Mouse (Mus musculus): Measurements from ENCODE around the gene Ctxn2.
"Not testable (repeated sequence)": the region's sequence is repeated elsewhere in the genome, so short reads cannot be mapped to it uniquely, and the experiment has no call there.

Gene Ctxn2

GRCm38 (mm10) chr2:125135903-125136811, at the start of gene Ctxn2:
Ctxn2 (plus strand) TSS chr2:125136692.
- DNase-seq: peak; percentile 70 to 74

GRCm38 (mm10) chr2:125088757-125089156, 47.7 kb upstream of the Ctxn2 start:
- DNase-seq: no peak

GRCm38 (mm10) chr2:125092123-125092522, 44.4 kb upstream of the Ctxn2 start:
- DNase-seq: not testable (repeated sequence)

- not testable (repeated sequence) for DNase-seq
Measured at GRCm38 (mm10) chr2:125104491-125104890, 32.0 kb upstream of the Ctxn2 start.

- DNase-seq: not testable (repeated sequence)
Measured at GRCm38 (mm10) chr2:125106536-125106935, 30.0 kb upstream of the Ctxn2 start.

GRCm38 (mm10) chr2:125119381-125120110, 16.9 kb upstream of the Ctxn2 start:
- no peak for DNase-seq

GRCm38 (mm10) chr2:125122288-125122623, 14.2 kb upstream of the Ctxn2 start:
- DNase-seq: no peak

- peak; percentile 55 to 64 for DNase-seq
Measured at GRCm38 (mm10) chr2:125122624-125123476, 13.6 kb upstream of the Ctxn2 start.

- peak; percentile 89 to 91 for DNase-seq
Measured at GRCm38 (mm10) chr2:125123477-125123852, 13.0 kb upstream of the Ctxn2 start, which contains the start of gene Myef2. Myef2 (minus strand) TSS chr2:125123661.

- no peak for DNase-seq
Measured at GRCm38 (mm10) chr2:125125824-125126223, 10.7 kb upstream of the Ctxn2 start.

- DNase-seq: no peak
Measured at GRCm38 (mm10) chr2:125126792-125127191, 9.7 kb upstream of the Ctxn2 start.

GRCm38 (mm10) chr2:125134113-125134512, 2.4 kb upstream of the Ctxn2 start:
- no peak for DNase-seq

GRCm38 (mm10) chr2:125136846-125137245, 354 bp downstream of the Ctxn2 start:
- DNase-seq: no peak

GRCm38 (mm10) chr2:125142336-125142735, 5.8 kb downstream of the Ctxn2 start:
- DNase-seq: no peak

GRCm38 (mm10) chr2:125152388-125152787, 15.9 kb downstream of the Ctxn2 start, which contains the start of gene Slc12a1:
Slc12a1 (plus strand) TSS chr2:125152505.
- DNase-seq: no peak

- DNase-seq: no peak
Measured at GRCm38 (mm10) chr2:125154294-125154693, 17.8 kb downstream of the Ctxn2 start.

- no peak for DNase-seq
Measured at GRCm38 (mm10) chr2:125155504-125155903, 19.0 kb downstream of the Ctxn2 start.

GRCm38 (mm10) chr2:125162012-125162470, 25.5 kb downstream of the Ctxn2 start:
- no peak for DNase-seq

- no peak for DNase-seq
Measured at GRCm38 (mm10) chr2:125178225-125178798, 41.8 kb downstream of the Ctxn2 start.

- no peak for DNase-seq
Measured at GRCm38 (mm10) chr2:125187904-125188303, 51.4 kb downstream of the Ctxn2 start.

GRCm38 (mm10) chr2:125189197-125189596, 52.7 kb downstream of the Ctxn2 start:
- DNase-seq: peak; percentile 63

- DNase-seq: no peak
Measured at GRCm38 (mm10) chr2:125192905-125193304, 56.4 kb downstream of the Ctxn2 start.

All from B cell, adult 2 months (primary cell).